Mouse (Mus musculus) layer of hippocampus, postnatal 36 days (tissue): ENCODE measurements around the gene Tcp10a. TPM values are rescaled to one million over a fixed set of nuclear protein-coding genes. Genes with fewer than 3 reads are reported as not detected.
"Not testable (repeated sequence)": the region's sequence is repeated elsewhere in the genome, so short reads cannot be mapped to it uniquely, and the experiment has no call there.

Source experiments
- DNase-seq, 2 experiments: peaks; one replicate each; pipeline ENCODE4 v3.0.0; 2022
- total RNA-seq, 2 experiments: library from RNA; stranded (reverse); gene quantifications; 2 replicates each; pipeline ENCODE4 v1.2.3; 2021

Tcp10a gene
- total RNA-seq: under 1 TPM in 1 of 2 experiments, not detected in 1; 0.23 TPM

- DNase-seq: not testable (repeated sequence)
Observed at GRCm38 (mm10) chr17:7324346-7324745, at the start of gene Tcp10a. Gene Tcp10a, plus strand, starts transcription at chr17:7324646.

- DNase-seq: no peak
Observed at GRCm38 (mm10) chr17:7278702-7279242, 45.7 kb upstream of the Tcp10a start.

- no peak for DNase-seq
Observed at GRCm38 (mm10) chr17:7279251-7279650, 45.2 kb upstream of the Tcp10a start.

GRCm38 (mm10) chr17:7284297-7284910, 40.0 kb upstream of the Tcp10a start:
- no peak for DNase-seq

DNA sequence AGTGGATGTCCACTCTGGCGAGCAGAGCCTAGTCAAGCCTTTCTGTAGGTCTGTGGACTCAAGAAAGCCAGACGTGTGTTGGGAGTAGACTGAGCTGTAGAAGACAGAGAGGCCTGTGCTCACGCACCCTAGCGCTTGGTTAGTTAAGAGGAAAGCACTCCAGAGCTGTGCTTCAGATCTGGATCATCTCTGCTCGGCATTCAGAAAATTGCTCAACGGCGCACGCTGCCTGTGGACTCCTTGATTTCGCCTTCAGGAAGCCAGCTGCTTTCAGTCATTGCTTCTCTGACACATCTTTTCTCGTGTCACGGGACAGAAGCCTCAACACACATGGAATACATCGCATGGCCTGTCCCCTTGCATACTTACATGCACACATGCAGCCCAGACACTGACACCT, 39.2 kb upstream of the Tcp10a start:
- DNase-seq: no peak

DNA sequence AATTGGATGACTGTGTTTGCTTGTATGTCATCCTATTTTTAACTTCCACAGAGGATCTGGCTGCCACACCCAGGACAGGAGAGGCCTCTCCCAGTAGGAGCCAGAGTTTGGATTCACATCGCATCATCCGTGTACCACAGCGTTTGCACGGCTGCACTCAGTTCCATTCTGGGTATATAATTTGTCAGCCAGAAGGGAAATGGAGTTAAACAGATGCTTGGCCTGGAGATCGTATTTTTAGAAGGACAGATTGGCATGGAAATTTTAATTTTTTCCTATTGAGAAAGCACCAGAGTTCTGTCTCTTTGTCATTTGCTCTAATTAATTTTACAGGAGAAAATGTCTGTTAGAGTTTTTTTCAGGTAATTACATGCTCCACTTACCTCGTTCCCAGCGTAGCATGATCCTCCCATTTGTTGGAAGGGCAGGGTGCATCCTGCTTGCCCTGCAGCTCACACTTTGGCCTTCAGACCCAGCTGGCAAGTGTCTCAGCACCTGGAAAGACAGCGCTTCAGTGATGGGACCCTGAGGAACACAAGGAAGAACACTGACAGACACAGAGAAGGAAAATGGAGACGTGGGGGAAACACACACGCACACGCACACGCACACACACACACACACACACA, 37.9 kb upstream of the Tcp10a start:
- no peak for DNase-seq

DNA sequence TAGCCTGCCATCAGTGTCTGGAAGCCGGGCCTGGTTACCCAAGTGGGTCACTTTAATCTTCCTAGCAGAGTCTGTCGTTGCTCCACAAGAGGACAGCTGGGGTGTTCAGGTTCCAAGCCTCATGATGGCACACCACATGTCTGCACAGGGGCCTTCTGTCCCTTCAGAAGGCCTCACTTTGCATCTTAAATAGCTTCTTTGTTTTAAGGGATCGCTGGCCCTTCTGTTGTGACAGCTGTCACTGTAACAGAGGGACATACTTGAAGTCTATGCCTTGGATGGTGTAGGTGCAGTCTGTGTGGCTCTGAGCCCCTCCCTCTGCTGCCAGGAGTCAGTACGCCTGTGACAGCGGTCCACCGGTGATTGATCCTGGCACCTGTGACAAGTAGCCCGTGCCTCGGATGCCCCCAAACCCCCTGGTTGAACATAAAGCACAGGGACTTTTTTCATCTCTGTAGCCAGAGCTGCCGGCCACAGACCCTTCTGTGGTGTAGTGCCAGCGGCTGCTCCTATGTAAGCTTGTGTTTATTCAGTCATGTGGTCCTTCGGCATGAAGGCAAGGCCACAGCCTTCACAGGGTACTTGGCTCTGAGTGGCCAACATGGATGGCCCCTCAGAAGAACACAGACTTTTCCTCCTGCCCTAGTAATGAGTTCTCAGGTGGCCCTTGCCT, 32.3 kb upstream of the Tcp10a start:
- DNase-seq: peak in 1 of 2 experiments; percentile 40

DNA sequence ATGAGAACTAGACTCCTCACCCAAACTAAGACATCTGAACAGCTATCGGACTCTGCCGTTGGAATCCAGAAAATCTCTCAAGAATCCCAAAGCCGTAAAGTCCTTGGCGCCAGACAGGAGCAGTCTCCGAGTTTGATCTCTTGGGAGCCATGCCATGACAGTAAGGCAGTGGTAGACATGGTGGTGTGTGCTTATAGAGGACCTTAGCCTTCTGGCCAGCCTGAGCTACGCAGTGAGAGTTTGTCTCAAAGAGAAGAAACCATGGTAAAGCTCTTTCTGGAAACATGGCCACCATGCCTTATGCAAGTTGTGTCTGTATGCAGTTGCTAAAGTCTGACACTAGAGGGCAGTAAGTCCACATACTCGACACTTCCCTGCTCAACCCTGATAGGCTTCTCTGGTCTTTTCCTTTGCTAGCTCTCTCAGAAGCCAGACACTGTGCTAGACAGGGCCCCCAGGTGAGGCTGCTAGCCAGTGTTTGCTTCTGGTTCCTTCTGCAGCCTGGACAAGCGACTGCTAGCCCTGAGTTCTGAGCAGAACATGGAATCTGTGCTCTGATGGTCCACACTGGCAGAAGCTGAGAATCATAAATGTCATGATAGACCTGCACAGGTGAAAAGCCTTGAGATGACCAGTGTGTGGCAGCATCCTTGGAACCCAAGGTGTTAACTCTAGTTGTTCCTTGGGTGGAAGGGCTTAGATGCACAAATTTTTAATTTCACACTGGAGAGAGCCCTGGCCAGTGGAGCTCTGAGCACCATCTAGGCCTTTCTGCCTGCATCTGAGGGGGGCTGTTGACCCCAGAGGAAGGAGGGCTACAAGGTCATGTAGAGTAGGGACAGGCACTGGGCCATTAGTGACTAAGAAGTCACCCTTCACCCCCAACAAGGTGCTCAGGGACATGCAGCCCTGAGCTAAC, 17.9 kb upstream of the Tcp10a start:
- peak; percentile 52 to 54 for DNase-seq

- not testable (repeated sequence) for DNase-seq
Observed at GRCm38 (mm10) chr17:7315693-7316382, 8.6 kb upstream of the Tcp10a start.

GRCm38 (mm10) chr17:7319789-7320188, 4.7 kb upstream of the Tcp10a start:
- not testable (repeated sequence) for DNase-seq

DNA sequence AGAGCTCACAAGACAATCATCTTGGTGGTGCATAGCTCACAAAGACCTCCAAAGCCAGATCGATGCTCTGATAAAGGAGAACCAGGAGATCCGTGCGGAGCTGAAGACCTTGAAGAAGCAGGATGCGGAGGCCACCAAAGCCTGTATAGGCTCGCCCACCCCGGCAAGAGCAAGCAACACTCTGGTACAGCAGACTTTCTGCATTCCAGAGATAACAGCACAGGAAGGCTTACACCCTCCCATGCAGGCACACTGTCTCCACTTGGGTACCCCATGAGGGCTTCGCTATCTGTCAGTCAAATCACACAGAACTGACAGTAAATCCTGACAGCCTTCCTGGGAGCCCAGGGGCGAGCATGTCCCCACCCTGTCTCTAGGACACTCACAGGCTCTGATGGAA, 2.0 kb downstream of the Tcp10a start:
- DNase-seq: not testable (repeated sequence)

- DNase-seq: not testable (repeated sequence)
Observed at GRCm38 (mm10) chr17:7332745-7333144, 8.3 kb downstream of the Tcp10a start.

DNA sequence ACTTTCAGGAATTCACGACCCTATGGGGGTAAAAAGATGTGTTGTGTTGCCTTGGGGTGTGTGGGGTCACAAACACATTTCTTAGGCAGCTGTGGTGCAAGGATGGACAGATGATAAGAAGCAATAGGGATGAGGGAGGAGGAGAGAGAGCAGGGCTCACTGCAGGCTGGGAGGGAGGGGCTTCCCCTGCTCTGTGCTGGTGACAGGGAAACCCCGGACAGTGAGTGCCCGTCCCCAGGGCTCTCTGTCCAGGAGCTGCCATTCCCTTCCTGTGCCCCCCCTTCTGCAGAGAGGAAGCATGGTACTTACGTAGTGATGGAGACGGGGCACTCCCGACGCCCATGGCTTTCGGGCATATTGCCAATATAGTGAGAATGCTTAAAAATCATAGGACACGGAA, 12.9 kb downstream of the Tcp10a start:
- DNase-seq: not testable (repeated sequence)

- not testable (repeated sequence) for DNase-seq
Observed at GRCm38 (mm10) chr17:7348765-7349164, 24.3 kb downstream of the Tcp10a start.

DNA sequence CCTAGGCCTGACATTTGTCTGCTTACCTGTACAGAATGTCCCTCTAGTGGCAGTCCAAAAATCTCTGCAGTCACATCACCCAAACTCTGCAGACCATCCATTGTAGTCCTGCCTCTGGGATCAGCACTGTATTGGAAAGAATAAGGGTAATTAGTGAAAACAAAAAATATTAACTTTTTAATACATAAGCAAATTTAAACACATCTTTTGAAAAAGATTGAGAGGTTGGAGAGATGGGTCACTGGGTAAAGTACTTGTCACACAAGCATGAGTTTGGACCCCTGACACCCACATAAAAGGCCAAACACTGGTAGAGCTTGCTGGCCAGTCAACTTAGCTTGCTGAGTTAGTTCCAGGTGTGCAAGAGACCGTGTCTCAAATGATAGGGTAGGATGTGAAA, 28.1 kb downstream of the Tcp10a start, which contains the start of gene Ttll2:
Gene Ttll2, minus strand, starts transcription at position 101 of the 400 bp plus-strand sequence.
- not testable (repeated sequence) for DNase-seq

DNA sequence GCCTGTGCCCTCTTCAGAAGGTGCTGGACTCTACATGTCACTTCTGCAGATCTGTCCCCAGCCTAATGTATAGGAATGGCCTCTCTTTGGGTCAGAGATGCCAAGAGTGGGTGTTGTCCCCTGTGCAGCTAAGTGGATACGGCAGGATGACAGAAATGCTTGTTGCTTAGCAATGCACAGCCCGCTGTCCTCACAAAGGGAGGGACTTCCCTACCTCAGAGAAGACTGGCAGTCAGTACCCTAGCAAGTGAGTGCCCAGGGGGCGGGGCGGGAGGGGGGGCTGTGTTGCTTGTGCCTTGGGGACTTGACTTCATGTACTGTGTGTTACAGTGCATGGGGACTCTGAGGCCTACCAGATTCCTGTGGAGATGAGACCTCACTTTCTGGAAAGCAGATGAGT, 35.4 kb downstream of the Tcp10a start:
- not testable (repeated sequence) for DNase-seq

DNA sequence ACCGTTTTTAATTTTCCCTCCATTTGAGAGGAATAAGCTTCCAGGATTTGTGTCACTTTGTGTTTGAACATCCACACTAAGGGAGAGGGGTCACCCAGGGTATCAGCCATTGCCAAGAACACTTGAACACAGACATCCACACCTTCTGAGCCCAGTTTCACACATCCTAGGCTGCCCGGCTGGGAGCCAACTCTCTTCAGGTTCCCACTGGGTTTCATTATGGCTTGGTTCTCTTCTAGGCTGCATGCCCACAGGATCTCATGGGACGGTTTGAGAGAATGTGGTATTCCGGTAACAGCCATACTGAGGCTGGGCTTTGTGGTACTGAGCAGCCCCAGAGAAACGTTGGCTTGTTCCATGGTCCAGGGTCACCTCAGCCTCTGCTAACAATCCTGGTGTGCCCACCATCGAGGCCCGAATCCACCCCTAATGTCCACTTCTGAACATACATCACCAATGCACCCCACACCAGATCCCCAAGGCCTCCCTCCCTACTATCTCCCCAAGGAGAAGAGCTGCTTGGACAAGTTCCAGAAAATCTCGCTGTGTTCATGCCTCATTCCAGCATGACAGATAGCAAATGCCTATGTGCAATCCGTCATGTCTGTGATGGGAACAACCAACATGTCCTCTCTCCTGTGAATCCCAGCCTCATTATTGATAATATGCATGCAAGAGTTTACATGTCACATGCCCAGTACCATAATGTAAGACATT, 36.5 kb downstream of the Tcp10a start:
- DNase-seq: not testable (repeated sequence)

- DNase-seq: not testable (repeated sequence)
Observed at GRCm38 (mm10) chr17:7365615-7366014, 41.2 kb downstream of the Tcp10a start.

- DNase-seq: not testable (repeated sequence)
Observed at GRCm38 (mm10) chr17:7366265-7366664, 41.8 kb downstream of the Tcp10a start.

- not testable (repeated sequence) for DNase-seq
Observed at GRCm38 (mm10) chr17:7366676-7367374, 42.4 kb downstream of the Tcp10a start.
